Mouse (Mus musculus): Measurements from ENCODE around the gene Ntmt1. TPM values are rescaled to one million over a fixed set of nuclear protein-coding genes. Genes with fewer than 3 reads are reported as not detected.

The Ntmt1 gene
- total RNA-seq, 2 experiments from 2014 or later = 17.0 to 20.8 TPM

DNA sequence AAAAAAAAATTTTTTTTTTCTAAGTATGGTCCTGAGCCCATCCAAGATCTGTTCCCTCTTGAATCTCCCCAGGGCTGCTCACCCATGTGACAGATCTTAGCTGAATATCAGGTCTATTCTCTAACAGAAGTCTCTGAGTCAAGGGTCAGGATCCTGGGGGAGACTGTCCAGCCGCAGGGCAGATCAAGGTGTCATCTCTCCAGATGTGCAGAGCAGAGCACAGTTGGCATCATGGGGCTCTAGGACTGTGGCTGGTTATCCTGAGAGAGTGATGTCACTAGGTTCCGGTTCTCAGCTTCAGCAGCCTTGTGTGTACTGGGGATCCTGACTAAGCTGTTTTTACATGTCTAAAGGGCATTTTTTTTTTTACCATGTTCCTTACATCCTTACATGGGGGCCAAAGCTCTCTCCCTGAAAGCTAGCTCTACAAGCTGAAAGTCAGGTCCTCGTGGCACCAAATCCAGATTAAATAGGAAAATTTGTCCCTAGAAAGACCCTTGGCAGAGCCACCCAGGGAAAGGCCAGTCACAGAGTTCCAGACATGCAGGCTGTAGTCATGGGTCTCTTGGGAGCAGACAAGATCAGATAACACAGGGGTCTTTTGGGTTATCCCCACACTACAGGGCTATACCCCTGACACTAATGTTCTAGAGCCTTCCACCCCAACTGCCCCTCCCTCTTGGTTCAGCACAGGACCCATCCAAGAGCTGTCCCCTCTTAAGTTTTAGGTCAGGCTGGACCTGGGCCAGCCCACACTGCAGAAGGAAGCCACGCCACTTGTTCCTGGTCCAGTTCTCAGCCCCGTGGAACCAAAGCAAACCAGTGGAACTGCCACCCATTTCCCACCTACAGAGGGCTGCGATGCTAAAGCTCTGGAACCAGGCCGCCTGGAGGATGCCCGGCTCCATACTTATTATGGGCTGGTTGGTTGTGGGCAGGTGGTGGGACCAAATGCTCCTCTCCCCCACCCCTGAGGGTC is 25.0 kb upstream of the Ntmt1 start:
- DNase-seq = no peak
- intact Hi-C loops (cut with DNase I; ENCODE audit: low total_unique reads) = loop anchor here (10.0 kb wide), 1 partner anchor 178 kb away; no protein-coding TSS in a partner anchor

DNA sequence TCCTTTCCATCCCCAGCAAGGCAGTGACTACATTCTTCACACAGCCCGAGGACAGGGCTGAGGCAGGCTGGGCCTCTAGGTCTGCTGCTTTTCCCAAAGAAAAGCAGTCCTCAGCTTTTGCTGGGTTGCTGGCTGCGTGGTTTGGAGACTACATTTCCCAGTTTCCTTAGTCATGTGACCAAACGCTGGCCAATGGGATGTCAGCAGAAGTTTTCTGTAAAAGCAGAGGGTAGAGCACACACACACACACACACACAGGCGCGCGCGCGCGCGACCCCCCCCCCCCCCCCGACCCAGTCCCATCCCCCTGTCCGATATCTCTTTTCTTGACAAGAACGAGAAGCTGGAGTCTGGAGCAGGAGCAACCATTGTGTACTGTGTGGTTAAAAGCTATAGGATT is 24.3 kb upstream of the Ntmt1 start:
- intact Hi-C loops (cut with DNase I; ENCODE audit: low total_unique reads) = loop anchor here (10.0 kb wide), 1 partner anchor 179 kb away; no protein-coding TSS in a partner anchor

GRCm38 (mm10) chr2:30784078-30784994 is 23.3 kb upstream of the Ntmt1 start:
- intact Hi-C loops (cut with DNase I; ENCODE audit: low total_unique reads) = loop anchor here (10.0 kb wide), 1 partner anchor 180 kb away; no protein-coding TSS in a partner anchor
- DNase-seq = peak; percentile 72

More for the DNA sequence above, 24.3 kb upstream of the Ntmt1 start:
- DNase-seq = peak; percentile 71

- intact Hi-C loops (cut with DNase I; ENCODE audit: low total_unique reads) = loop anchor here (10.0 kb wide), 1 partner anchor 183 kb away; no protein-coding TSS in a partner anchor
- no peak for DNase-seq
These were observed 20.2 kb upstream of the Ntmt1 start for GRCm38 (mm10) chr2:30787466-30787865.

DNA sequence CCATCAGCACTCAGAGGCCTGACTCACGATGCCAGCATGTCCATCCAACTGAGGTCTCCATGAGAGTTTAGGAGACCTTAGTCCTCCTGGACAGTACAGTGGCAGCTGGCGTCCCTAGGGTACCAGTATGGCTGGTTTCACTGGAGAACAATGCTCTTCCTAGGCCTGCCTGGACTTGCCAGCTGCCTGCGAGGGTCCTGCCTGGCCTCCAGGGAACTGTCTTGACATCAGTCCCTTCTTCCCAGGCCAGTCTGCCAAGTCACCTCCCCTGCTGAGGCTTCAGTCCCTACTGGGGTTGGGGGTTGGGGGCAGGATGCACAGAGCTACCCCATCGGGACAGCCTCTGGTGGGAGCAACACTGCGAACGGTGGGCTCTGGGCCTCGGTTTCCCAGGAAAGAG is 15.6 kb upstream of the Ntmt1 start:
- intact Hi-C loops (cut with DNase I; ENCODE audit: low total_unique reads) = loop anchor here (5.0 to 10.0 kb wide), 2 partner anchors 327 to 355 kb away; no protein-coding TSS in a partner anchor
- no peak for DNase-seq

DNA sequence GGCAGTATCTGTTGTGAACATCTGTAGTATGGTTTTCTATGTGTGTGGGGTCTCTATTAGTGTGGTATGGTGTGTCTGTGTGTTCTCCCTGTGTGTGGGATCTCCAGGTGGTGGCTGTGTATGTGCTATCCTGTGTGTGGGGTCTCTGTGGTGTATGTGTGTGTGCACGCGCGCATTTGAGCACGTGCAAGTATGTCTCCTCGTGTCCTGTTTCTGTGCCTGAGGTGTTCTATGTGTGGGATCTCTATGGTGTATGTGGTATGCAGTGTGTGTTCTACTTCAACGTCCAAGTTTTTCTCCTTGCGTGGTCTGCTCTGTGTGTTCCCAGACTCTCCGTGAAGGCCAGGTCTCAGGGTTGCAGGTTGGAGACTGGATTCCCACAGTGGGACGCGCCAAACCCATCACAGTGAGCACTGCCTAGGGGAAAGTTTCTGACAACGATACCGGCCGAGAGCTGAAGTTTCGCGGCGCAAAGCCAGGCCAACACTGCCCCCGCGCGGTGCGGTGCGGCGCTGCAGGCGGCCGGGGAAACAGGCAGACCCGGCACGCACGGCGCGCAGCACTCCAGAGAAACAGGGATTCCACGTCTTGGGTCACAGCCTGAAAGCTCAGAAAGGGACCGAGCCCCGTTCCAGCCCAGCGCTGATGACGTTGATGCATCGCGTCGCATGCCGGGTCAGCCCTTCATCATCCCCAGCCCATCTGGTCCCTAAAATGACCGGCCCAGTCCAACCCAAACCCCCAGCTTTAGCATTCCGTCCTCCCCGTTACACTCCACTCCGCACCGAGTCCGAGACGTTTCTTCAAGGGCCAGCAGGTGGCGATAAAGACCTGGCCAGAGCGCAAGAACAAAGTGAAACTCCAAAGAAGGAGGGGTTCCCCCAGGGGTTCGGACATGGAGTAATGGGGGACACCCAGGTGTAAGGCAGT is 13.2 kb upstream of the Ntmt1 start:
- DNase-seq = peak; percentile 93
- intact Hi-C loops (cut with DNase I; ENCODE audit: low total_unique reads) = loop anchor here (5.0 to 10.0 kb wide), 2 partner anchors 330 to 357 kb away; no protein-coding TSS in a partner anchor

DNA sequence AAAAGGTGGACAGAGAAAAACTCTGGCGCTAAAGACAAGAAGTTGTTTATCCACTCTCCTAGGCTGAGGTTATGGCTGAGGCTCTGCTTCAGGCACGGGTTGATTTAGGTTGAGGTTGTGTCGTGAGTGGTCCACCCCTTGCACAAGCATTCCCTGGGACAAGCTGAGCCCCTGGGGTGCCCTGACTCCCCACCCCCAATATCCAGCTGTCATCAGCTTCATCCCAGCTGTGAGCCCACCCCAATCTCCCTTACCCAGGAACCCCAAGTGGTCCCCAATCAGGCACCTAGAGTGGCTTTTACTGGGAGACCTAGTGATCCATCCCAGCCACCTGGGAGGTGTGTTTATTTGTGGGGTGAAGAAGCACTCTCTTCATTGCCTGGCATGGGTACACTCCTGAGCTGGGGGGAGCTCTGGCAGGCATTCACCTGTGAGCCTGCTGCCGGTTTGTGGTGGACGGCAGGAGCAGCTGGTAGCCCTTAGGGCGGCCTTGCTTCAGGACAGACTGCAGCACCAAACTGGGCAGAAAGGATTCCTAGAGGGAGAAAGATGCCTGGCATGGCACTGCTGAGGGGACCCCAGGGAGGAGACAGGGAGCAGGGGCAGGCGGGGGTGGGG is 12.2 kb upstream of the Ntmt1 start:
- intact Hi-C loops (cut with DNase I; ENCODE audit: low total_unique reads) = loop anchor here (10.0 kb wide), 1 partner anchor 331 kb away; no protein-coding TSS in a partner anchor
- no peak for DNase-seq

DNA sequence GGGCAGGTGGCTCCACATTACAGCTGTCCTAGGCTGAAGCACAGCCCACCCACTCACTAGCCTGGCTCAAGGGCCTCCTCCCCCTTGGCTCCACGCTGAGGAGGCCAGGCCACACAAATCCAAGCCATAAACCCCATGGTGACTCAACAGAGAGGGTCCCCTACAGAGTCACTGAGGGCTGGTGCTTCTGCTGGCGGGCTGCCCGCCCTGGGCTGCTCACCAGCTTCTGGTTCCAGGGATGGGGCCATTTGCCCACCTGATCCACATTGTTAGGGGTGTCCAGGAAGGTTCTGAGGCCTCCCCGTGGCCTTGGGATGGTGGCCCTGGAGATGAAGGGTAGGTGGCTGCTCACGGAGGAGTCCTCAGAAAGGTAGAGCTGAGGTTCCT is 11.7 kb upstream of the Ntmt1 start:
- intact Hi-C loops (cut with DNase I; ENCODE audit: low total_unique reads) = loop anchor here (10.0 kb wide), 1 partner anchor 331 kb away; no protein-coding TSS in a partner anchor
- DNase-seq = no peak

- DNase-seq = peak; percentile 74
These were observed 11.2 kb upstream of the Ntmt1 start for GRCm38 (mm10) chr2:30796382-30796781.

DNA sequence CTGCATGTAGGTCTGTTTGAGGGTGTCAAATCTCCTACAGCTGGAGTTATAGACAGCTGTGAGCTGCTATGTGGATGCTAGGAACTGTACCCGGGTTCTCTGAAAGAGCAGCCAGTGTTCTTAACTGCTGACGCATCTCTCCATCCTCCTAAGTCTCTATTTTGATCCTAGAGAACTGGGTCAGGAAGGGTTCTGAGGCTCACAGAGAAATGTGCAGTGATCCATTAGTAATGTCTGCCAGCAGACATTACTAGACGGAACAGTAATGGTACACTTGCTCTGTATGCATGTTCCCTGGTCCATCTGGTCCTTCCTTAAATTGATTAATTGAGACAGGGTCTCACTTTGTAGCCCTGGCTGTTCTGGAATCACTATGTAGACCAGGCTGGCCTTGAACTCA is 8.2 kb upstream of the Ntmt1 start:
- intact Hi-C loops (cut with DNase I; ENCODE audit: low total_unique reads) = loop anchor here (10.0 kb wide), 1 partner anchor 335 kb away; no protein-coding TSS in a partner anchor
- DNase-seq = no peak

More at GRCm38 (mm10) chr2:30796382-30796781, 11.2 kb upstream of the Ntmt1 start:
- intact Hi-C loops (cut with DNase I; ENCODE audit: low total_unique reads) = loop anchor here (10.0 kb wide), 1 partner anchor 332 kb away; no protein-coding TSS in a partner anchor

- no peak for DNase-seq
- intact Hi-C loops (cut with DNase I; ENCODE audit: low total_unique reads) = no loop called here
These were observed 7.0 kb upstream of the Ntmt1 start for GRCm38 (mm10) chr2:30800671-30801066.

GRCm38 (mm10) chr2:30801067-30801852 is 6.4 kb upstream of the Ntmt1 start:
- no peak for DNase-seq
- intact Hi-C loops (cut with DNase I; ENCODE audit: low total_unique reads) = no loop called here

DNA sequence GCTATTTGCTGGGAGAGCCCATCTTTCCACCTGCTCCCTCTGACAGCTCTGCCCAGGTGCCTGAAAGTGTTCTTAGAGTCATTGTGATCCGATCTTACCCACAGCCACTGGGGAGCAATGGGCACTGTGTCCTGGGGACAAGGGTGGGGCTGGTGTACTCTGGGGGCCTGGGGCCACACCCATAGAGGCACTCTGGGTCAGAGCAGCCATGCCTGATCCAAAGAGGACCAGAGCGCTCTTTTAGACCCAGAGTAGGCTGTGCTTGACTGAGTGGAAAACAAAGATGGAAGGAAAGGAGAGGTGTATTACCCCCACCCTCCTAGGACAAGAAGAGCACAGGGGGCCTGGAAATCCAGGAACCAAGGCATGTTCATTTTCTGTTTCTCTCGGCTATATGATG is 4.0 kb upstream of the Ntmt1 start, which contains the start of gene 1700001O22Rik:
Gene 1700001O22Rik (minus strand): TSS at position 58 of the 400 bp plus-strand sequence.
- intact Hi-C loops (cut with DNase I; ENCODE audit: low total_unique reads) = no loop called here
- DNase-seq = no peak

GRCm38 (mm10) chr2:30805983-30806382 is 1.6 kb upstream of the Ntmt1 start:
- no peak for DNase-seq
- intact Hi-C loops (cut with DNase I; ENCODE audit: low total_unique reads) = no loop called here

DNA sequence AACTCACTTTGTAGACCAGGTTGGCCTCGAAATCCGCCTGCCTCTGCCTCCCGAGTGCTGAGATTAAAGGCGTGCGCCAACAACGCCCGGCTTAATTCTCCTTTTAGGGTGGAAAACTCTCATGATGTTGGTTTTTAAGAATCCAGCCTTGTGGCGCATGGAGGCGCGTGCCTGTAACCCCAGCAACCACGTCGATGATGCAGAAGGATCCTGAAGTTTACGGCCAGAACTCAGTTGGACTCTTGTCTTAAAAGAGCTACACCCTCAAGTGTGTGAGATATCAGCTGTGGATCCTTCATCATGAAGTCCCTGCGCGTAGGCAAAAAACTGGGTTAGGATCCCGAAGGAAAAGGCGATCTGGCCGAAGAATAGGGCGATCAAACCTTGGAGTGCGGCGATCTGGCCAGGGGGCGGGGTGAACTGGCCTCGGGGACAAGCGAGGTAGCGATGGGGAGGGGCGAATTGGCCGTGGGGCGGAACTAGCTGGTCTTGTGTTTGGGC is 429 bp upstream of the Ntmt1 start:
- intact Hi-C loops (cut with DNase I; ENCODE audit: low total_unique reads) = no loop called here
- no peak for DNase-seq

DNA sequence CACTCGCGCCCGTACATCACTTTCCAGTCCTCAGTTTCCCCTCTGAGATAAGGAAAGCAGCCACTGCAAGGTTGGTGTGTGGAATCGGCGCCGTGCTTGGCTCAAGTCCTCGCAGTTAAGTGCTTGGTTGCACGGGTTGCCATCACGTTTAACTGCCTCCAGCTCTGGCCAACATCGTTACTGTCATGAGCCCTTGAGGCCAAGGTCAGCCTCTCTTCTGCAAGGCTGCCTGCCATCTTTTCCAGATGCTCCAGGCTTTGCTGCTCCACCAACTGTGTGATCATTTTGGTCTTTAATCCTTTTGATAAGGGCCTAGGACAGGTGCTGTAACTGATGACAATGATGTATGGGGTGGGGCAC is 650 bp downstream of the Ntmt1 start:
- no peak for DNase-seq

GRCm38 (mm10) chr2:30809503-30809902 is 1.9 kb downstream of the Ntmt1 start:
- intact Hi-C loops (cut with DNase I; ENCODE audit: low total_unique reads) = no loop called here
- DNase-seq = no peak

More for the DNA sequence above, 650 bp downstream of the Ntmt1 start:
- intact Hi-C loops (cut with DNase I; ENCODE audit: low total_unique reads) = no loop called here

Measured in gastrocnemius, postnatal 14 days (tissue).